Mouse (Mus musculus): ENCODE measurements around the gene Arhgef17.

DNA sequence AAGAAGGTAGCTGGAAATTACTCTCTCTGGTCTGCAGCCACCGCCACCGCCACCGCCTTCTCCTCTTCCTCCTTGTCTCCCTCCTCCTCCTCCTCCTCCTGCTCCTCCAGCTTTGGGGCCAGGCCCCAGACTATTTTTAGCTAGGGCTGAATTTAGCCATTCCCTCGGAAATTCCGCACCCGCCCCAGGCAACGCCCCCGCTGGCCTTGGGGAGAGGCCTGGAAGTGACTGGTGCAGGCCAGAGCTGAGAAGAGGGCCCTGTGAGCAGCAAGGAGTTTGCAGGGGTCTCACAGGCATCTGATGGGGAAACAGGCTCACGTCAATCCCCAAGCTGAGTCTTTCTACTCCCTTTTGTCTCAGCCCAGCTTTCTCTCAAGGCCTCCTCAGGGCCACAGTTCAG is 13.7 kb downstream of the Arhgef17 start:
- TF ChIP-seq GATA1 (IDR thresholded peaks at IDR 0.05; ENCODE audit: borderline replicate concordance, low read length) (no peak), FLI1 (IDR thresholded peaks at IDR 0.05; ENCODE audit: low read length) (no peak)
